Mouse (Mus musculus): ENCODE data around the gene Usp25. TPM values are rescaled to one million over a fixed set of nuclear protein-coding genes. Genes with fewer than 3 reads are reported as not detected.

The Usp25 gene
- polyA plus RNA-seq, 1 experiment from 2014 or later, result 30.5 TPM

- Histone ChIP-seq H3K36me3 (ENCODE audit: control insufficient read depth, insufficient read depth, low read length) (no peaks in the 10 kb centered on the region), H3K27me3 (ENCODE audit: control insufficient read depth, insufficient read depth, low read length) (no peaks in the 10 kb centered on the region), H3K9me3 (ENCODE audit: control insufficient read depth, low read length) (no peaks in the 10 kb centered on the region), H3K4me3 (ENCODE audit: low read depth, low read length) (no peak overlapping the region), H3K4me1 (ENCODE audit: control insufficient read depth, insufficient read depth, low read length) (no peaks in the 10 kb centered on the region), H3K4me2 (ENCODE audit: low read depth) (no peak overlapping the region), H3K27ac (ENCODE audit: low read depth, low read length) (no peak overlapping the region), H3K9ac (ENCODE audit: low read length) (no peak overlapping the region)
- peak; percentile 72 for ATAC-seq (ENCODE audit: insufficient read depth, low FRiP score, low TSS enrichment)
- peak; percentile 58 for DNase-seq (ENCODE audit: low spot score)
- WGBS, result 69% methylated on average over 6 of the region's 6 CpGs
Measured at GRCm38 (mm10) chr16:77058567-77058966, 45.1 kb downstream of the Usp25 start.

- Histone ChIP-seq H3K4me2 (ENCODE audit: low read depth) (no peak overlapping the region), H3K4me3 (ENCODE audit: low read depth, low read length) (no peak overlapping the region), H3K4me1 (ENCODE audit: control insufficient read depth, insufficient read depth, low read length) (no peaks in the 10 kb centered on the region), H3K9me3 (ENCODE audit: control insufficient read depth, low read length) (no peaks in the 10 kb centered on the region), H3K9ac (ENCODE audit: low read length) (no peak overlapping the region), H3K27ac (ENCODE audit: low read depth, low read length) (no peak overlapping the region), H3K36me3 (ENCODE audit: control insufficient read depth, insufficient read depth, low read length) (no peaks in the 10 kb centered on the region), H3K27me3 (ENCODE audit: control insufficient read depth, insufficient read depth, low read length) (no peaks in the 10 kb centered on the region)
- no peak for DNase-seq (ENCODE audit: low spot score)
- WGBS, result 80% methylated on average over 8 of the region's 8 CpGs
- ATAC-seq (ENCODE audit: insufficient read depth, low FRiP score, low TSS enrichment), result no peak
Measured at GRCm38 (mm10) chr16:77060166-77060565, 46.7 kb downstream of the Usp25 start.

GRCm38 (mm10) chr16:77063916-77064315 is 50.4 kb downstream of the Usp25 start:
- no peaks in the 10 kb centered on the region for H3K9me3 ChIP-seq (ENCODE audit: control insufficient read depth, low read length)
- H3K27ac ChIP-seq (ENCODE audit: low read depth, low read length), result no peak overlapping the region
- no peak for DNase-seq (ENCODE audit: low spot score)
- ATAC-seq (ENCODE audit: insufficient read depth, low FRiP score, low TSS enrichment), result no peak
- no peaks in the 10 kb centered on the region for H3K27me3 ChIP-seq (ENCODE audit: control insufficient read depth, insufficient read depth, low read length)
- H3K36me3 ChIP-seq (ENCODE audit: control insufficient read depth, insufficient read depth, low read length), result no peaks in the 10 kb centered on the region; the same call in 1 of the 2 replicates
- no peak overlapping the region for H3K4me3 ChIP-seq (ENCODE audit: low read depth, low read length)
- WGBS, result 93% methylated on average over 1 of the region's 1 CpGs
- H3K4me1 ChIP-seq (ENCODE audit: control insufficient read depth, insufficient read depth, low read length), result no peaks in the 10 kb centered on the region
- H3K4me2 ChIP-seq (ENCODE audit: low read depth), result no peak overlapping the region
- no peak overlapping the region for H3K9ac ChIP-seq (ENCODE audit: low read length)

- 74% methylated on average over 15 of the region's 15 CpGs for WGBS
- H3K36me3 ChIP-seq (ENCODE audit: control insufficient read depth, insufficient read depth, low read length), result 0 out of 2 replicates have a peak, but pooled peaks cover 3% of the 10 kb centered on the region
Measured at GRCm38 (mm10) chr16:77076954-77077735, 63.6 kb downstream of the Usp25 start.

GRCm38 (mm10) chr16:77077736-77078005 is 64.2 kb downstream of the Usp25 start:
- Histone ChIP-seq H3K4me3 (ENCODE audit: low read depth, low read length) (no peak overlapping the region), H3K27me3 (ENCODE audit: control insufficient read depth, insufficient read depth, low read length) (no peaks in the 10 kb centered on the region), H3K9ac (ENCODE audit: low read length) (no peak overlapping the region), H3K4me2 (ENCODE audit: low read depth) (no peak overlapping the region), H3K27ac (ENCODE audit: low read depth, low read length) (no peak overlapping the region), H3K9me3 (ENCODE audit: control insufficient read depth, low read length) (no peaks in the 10 kb centered on the region), H3K4me1 (ENCODE audit: control insufficient read depth, insufficient read depth, low read length) (no peaks in the 10 kb centered on the region), H3K36me3 (ENCODE audit: control insufficient read depth, insufficient read depth, low read length) (0 out of 2 replicates have a peak, but pooled peaks cover 3% of the 10 kb centered on the region)
- 95% methylated on average over 2 of the region's 2 CpGs for WGBS
- ATAC-seq (ENCODE audit: insufficient read depth, low FRiP score, low TSS enrichment) (no peak), DNase-seq (ENCODE audit: low spot score) (no peak)

More at GRCm38 (mm10) chr16:77076954-77077735, 63.6 kb downstream of the Usp25 start:
- H3K4me3 ChIP-seq (ENCODE audit: low read depth, low read length), result no peak overlapping the region
- H3K9me3 ChIP-seq (ENCODE audit: control insufficient read depth, low read length), result no peaks in the 10 kb centered on the region
- DNase-seq (ENCODE audit: low spot score) (no peak), ATAC-seq (ENCODE audit: insufficient read depth, low FRiP score, low TSS enrichment) (no peak)
- H3K27ac ChIP-seq (ENCODE audit: low read depth, low read length), result no peak overlapping the region
- H3K27me3 ChIP-seq (ENCODE audit: control insufficient read depth, insufficient read depth, low read length), result no peaks in the 10 kb centered on the region
- no peak overlapping the region for H3K9ac ChIP-seq (ENCODE audit: low read length)
- no peak overlapping the region for H3K4me2 ChIP-seq (ENCODE audit: low read depth)
- no peaks in the 10 kb centered on the region for H3K4me1 ChIP-seq (ENCODE audit: control insufficient read depth, insufficient read depth, low read length)

- no peaks in the 10 kb centered on the region for H3K4me1 ChIP-seq (ENCODE audit: control insufficient read depth, insufficient read depth, low read length)
- no peak overlapping the region for H3K4me3 ChIP-seq (ENCODE audit: low read depth, low read length)
- H3K9ac ChIP-seq (ENCODE audit: low read length), result no peak overlapping the region
- no peaks in the 10 kb centered on the region for H3K27me3 ChIP-seq (ENCODE audit: control insufficient read depth, insufficient read depth, low read length)
- WGBS, result 92% methylated on average over 2 of the region's 2 CpGs
- no peaks in the 10 kb centered on the region for H3K9me3 ChIP-seq (ENCODE audit: control insufficient read depth, low read length)
- H3K27ac ChIP-seq (ENCODE audit: low read depth, low read length), result no peak overlapping the region
- ATAC-seq (ENCODE audit: insufficient read depth, low FRiP score, low TSS enrichment) (no peak), DNase-seq (ENCODE audit: low spot score) (no peak)
- no peak overlapping the region for H3K4me2 ChIP-seq (ENCODE audit: low read depth)
- H3K36me3 ChIP-seq (ENCODE audit: control insufficient read depth, insufficient read depth, low read length), result no peaks in the 10 kb centered on the region
Measured at GRCm38 (mm10) chr16:77084071-77084470, 70.6 kb downstream of the Usp25 start.

GRCm38 (mm10) chr16:77089806-77090205 is 76.3 kb downstream of the Usp25 start:
- no peak overlapping the region for H3K9ac ChIP-seq (ENCODE audit: low read length)
- H3K27me3 ChIP-seq (ENCODE audit: control insufficient read depth, insufficient read depth, low read length), result no peaks in the 10 kb centered on the region
- WGBS, result 90% methylated on average over 3 of the region's 3 CpGs
- no peaks in the 10 kb centered on the region for H3K9me3 ChIP-seq (ENCODE audit: control insufficient read depth, low read length)
- H3K4me3 ChIP-seq (ENCODE audit: low read depth, low read length), result no peak overlapping the region
- no peaks in the 10 kb centered on the region for H3K4me1 ChIP-seq (ENCODE audit: control insufficient read depth, insufficient read depth, low read length)
- peaks cover 2% of the 10 kb centered on the region for H3K36me3 ChIP-seq (ENCODE audit: control insufficient read depth, insufficient read depth, low read length)
- DNase-seq (ENCODE audit: low spot score) (no peak), ATAC-seq (ENCODE audit: insufficient read depth, low FRiP score, low TSS enrichment) (no peak)
- no peak overlapping the region for H3K4me2 ChIP-seq (ENCODE audit: low read depth)
- no peak overlapping the region for H3K27ac ChIP-seq (ENCODE audit: low read depth, low read length)

GRCm38 (mm10) chr16:77093526-77093925 is 80.0 kb downstream of the Usp25 start:
- H3K36me3 ChIP-seq (ENCODE audit: control insufficient read depth, insufficient read depth, low read length), result peaks cover 2% of the 10 kb centered on the region
- ATAC-seq (ENCODE audit: insufficient read depth, low FRiP score, low TSS enrichment), result no peak
- H3K4me1 ChIP-seq (ENCODE audit: control insufficient read depth, insufficient read depth, low read length), result no peaks in the 10 kb centered on the region
- H3K4me3 ChIP-seq (ENCODE audit: low read depth, low read length), result no peak overlapping the region
- no peaks in the 10 kb centered on the region for H3K9me3 ChIP-seq (ENCODE audit: control insufficient read depth, low read length)
- H3K27ac ChIP-seq (ENCODE audit: low read depth, low read length), result no peak overlapping the region
- H3K27me3 ChIP-seq (ENCODE audit: control insufficient read depth, insufficient read depth, low read length), result no peaks in the 10 kb centered on the region
- H3K4me2 ChIP-seq (ENCODE audit: low read depth), result no peak overlapping the region
- no peak for DNase-seq (ENCODE audit: low spot score)
- H3K9ac ChIP-seq (ENCODE audit: low read length), result no peak overlapping the region
- 94% methylated on average over 9 of the region's 9 CpGs for WGBS

GRCm38 (mm10) chr16:77095017-77095551 is 81.6 kb downstream of the Usp25 start:
- ATAC-seq (ENCODE audit: insufficient read depth, low FRiP score, low TSS enrichment), result no peak
- no peak overlapping the region for H3K27ac ChIP-seq (ENCODE audit: low read depth, low read length)
- H3K4me2 ChIP-seq (ENCODE audit: low read depth), result no peak overlapping the region
- H3K4me3 ChIP-seq (ENCODE audit: low read depth, low read length), result no peak overlapping the region
- H3K9ac ChIP-seq (ENCODE audit: low read length), result no peak overlapping the region
- H3K9me3 ChIP-seq (ENCODE audit: control insufficient read depth, low read length), result no peaks in the 10 kb centered on the region
- no peak for DNase-seq (ENCODE audit: low spot score)
- H3K27me3 ChIP-seq (ENCODE audit: control insufficient read depth, insufficient read depth, low read length), result no peaks in the 10 kb centered on the region
- H3K4me1 ChIP-seq (ENCODE audit: control insufficient read depth, insufficient read depth, low read length), result no peaks in the 10 kb centered on the region
- 93% methylated on average over 7 of the region's 7 CpGs for WGBS
- H3K36me3 ChIP-seq (ENCODE audit: control insufficient read depth, insufficient read depth, low read length), result peaks cover 2% of the 10 kb centered on the region

All from neural tube, embryonic 11.5 days (tissue).